Mouse (Mus musculus): Measurements from ENCODE around the gene Clcn1.

Clcn1 gene

GRCm38 (mm10) chr6:42354076-42355019, 67.9 kb downstream of the Clcn1 start:
- CTCF ChIA-PET = interaction anchor here in 3 of 4 experiments (0.6 to 1.8 kb wide), 4 partner anchors 12 to 127 kb away, joined by 3 to 4 read pairs (median 4); partner anchors contain the start of gene Fam131b (in 1 of the 3)
- POLR2A ChIA-PET = interaction anchor here in 1 of 4 experiments (0.6 to 1.0 kb wide), 2 partner anchors 10 to 40 kb away, joined by 3 to 4 read pairs; no protein-coding TSS in a partner anchor

- CTCF ChIA-PET = interaction anchor here in 2 of 4 experiments (0.6 to 1.8 kb wide), 4 partner anchors 11 to 128 kb away, joined by 3 to 4 read pairs (median 4); partner anchors contain the start of gene Fam131b (in 1 of the 2)
- POLR2A ChIA-PET = interaction anchor here in 1 of 4 experiments (0.6 kb wide), 1 partner anchor 41 kb away, joined by 3 read pairs; no protein-coding TSS in a partner anchor
Measured at GRCm38 (mm10) chr6:42355366-42355765, 68.9 kb downstream of the Clcn1 start.

GRCm38 (mm10) chr6:42355794-42356600, 69.5 kb downstream of the Clcn1 start:
- ChIA-PET POLR2A (no interaction called here), CTCF (interaction anchor here in 2 of 4 experiments (0.5 to 0.6 kb wide), 2 partner anchors 16 to 404 kb away, joined by 3 to 5 read pairs; no protein-coding TSS in a partner anchor)

DNA sequence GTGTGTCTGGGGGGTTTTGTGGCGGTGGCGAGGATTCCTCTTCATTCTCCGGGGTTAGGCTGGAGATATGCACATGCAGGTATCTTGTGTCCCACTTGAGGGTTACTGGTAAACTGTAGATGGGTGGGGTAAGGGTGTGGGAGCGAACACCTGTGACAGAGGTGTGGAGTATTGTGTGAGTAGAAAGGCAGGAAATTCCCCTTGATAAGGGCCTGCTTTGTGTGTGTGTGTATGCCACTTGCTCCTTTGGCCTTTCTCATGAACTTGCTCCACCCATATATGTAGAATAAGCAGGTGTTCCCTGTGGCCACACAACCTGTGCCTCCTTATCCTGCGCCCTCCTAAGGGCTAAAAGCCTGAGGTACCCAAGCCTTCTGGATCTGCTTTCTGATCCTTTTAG, 70.4 kb downstream of the Clcn1 start:
- POLR2A ChIA-PET = interaction anchor here in 1 of 4 experiments (1.2 kb wide), 1 partner anchor 110 kb away, joined by 3 read pairs; no protein-coding TSS in a partner anchor
- CTCF ChIA-PET = no interaction called here

GRCm38 (mm10) chr6:42357901-42358300, 71.4 kb downstream of the Clcn1 start:
- CTCF ChIA-PET = no interaction called here
- POLR2A ChIA-PET = interaction anchor here in 1 of 4 experiments (1.2 kb wide), 1 partner anchor 111 kb away, joined by 3 read pairs; no protein-coding TSS in a partner anchor

- CTCF ChIA-PET = no interaction called here
Measured at GRCm38 (mm10) chr6:42358901-42359300, 72.4 kb downstream of the Clcn1 start.

DNA sequence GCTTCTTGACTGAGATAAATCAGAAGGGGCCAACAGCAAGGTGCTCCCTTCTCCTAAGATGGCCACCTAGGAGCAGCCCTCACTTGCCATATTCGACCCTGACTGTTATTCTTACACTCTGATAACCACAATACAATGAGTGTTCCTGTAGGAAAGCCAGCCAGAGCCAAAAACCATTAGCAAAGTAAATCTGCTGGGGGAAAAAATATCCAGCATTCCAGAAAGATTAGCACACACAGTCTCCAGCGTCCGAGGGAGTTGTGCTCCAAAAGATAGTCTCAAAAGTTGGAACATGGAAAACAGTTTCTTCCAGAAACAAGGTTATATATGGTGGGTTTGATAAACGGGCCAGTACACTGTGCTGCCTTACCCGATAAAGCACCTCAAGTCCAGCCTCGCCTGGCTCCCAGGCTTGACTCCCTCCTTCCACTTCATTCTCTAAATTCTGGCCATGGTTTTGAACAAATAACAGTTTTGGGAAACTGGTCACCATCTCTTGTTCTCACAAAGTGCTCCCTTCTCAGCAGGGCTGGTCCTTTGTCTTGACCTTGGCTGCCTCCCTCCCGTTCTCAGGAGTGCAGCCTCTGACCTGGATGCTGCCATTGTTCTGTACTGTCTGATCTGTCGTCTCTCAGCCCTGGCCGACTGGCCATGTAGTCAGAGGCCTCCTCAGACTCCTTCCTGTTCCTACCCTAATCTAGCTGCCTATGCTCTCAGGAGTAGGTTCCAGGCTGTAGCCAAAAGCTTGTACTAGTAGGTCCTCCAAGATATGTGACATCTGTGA, 73.1 kb downstream of the Clcn1 start:
- ChIA-PET POLR2A (no interaction called here), CTCF (no interaction called here)

More at GRCm38 (mm10) chr6:42358901-42359300, 72.4 kb downstream of the Clcn1 start:
- POLR2A ChIA-PET = no interaction called here

DNA sequence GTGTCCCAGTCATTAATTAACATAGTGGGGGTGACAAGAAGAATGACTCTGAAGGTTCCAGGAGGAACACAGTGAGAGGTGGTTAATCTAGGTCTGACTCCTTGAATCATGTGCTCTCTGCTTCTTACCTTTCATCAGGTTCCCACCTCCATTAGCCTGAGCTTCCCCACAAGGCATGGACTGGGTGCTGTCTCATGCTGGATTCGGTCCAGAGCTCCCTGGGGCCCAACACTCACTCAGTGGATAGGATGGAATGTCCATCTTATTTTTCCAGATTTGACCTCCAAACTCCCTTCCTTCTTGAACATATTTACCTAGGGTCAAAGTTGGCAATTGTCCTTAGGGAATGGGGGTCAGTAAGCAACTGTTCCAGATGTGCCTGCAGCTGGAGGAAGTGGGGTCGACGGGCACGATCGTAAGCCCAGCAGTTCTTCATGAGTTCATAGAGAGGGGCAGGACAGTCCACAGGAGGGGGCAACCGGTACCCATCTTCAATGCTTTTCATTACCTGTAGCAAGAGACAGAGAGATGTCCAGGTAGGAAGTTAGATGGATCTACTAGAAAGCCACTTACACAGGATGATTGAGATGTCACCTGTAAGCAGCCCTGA, 73.9 kb downstream of the Clcn1 start:
- ChIA-PET POLR2A (no interaction called here), CTCF (no interaction called here)

DNA sequence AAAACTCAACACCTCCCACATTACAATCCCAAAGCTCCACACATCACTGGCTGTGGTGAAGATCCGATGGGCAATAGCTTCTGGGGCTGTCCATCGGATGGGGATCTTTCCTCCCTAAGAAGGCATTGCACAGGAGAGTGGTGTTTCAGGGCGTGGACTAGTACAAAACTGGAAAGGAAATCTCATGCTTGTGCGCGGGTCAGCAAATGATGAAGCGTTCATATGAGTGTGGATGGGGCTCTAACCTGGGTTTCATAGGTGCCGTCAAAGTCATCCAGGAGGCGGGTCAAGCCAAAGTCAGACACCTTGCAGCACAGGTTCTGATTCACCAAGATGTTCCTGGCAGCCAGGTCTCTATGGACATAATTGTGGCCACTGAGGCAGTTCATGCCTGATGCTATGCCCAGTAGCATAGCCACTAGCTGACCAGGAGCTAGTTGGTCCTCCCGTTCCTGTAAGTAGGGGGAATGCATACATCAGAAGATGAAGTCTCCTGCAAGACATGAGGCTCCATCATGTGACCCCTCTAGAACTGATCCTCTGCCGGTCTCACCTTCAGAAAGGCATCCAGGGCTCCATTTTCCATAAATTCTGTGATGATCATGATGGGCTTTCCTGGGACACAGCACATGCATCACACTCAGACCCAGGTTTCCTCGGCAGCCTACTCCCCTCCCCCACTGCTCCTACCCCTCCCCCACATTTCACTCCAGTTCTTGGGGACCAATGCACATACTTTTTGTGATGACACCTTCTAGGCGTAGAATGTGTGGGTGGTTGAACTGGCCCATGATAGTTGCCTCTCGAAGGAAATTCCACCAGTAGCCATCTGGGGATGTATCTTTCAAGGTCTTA, 74.8 kb downstream of the Clcn1 start:
- ChIA-PET POLR2A (no interaction called here), CTCF (no interaction called here)

DNA sequence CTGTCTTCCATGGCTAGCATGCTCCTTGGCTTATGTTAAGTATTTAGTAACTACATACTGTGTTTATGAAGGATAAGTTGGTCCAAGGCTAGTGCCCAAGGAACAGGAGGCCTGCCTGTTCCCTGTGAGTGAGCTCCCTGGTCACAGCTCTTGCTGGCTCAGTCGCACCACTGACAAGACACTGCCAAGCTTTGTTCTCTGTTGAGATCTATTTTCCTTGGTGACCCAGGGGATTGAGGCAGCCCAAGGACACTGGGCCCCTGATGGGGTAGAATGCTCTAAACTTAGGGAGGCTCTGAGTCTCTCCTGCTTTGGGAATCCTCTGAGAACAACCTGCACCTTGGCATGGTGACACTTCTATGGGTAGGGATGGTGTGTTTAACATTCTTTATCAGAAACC, 75.6 kb downstream of the Clcn1 start:
- ChIA-PET CTCF (no interaction called here), POLR2A (no interaction called here)

DNA sequence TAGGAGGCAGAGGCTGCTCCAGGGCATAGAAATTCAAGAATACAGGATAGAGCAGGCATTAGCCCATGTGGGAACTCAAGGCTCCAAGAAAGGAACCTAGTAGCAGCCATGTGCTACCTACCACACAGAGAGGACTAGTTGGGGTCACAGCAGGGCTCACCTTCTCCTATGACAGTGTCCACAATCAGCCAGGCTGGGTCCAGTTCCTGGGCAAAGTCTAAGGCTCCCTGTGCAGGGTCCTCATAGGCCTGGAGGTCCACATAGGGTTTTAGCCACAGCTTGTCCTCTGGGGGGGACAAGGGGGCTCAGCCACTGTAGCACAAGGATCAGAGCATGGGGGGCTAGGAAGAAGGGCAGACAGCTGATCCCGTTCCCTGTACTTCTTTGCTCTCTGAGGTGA, 76.0 kb downstream of the Clcn1 start:
- CTCF ChIA-PET = no interaction called here
- POLR2A ChIA-PET = interaction anchor here in 1 of 4 experiments (1.5 kb wide), 1 partner anchor 10 kb away, joined by 3 read pairs; no protein-coding TSS in a partner anchor

- POLR2A ChIA-PET = interaction anchor here in 1 of 4 experiments (1.5 kb wide), 1 partner anchor 10 kb away, joined by 3 read pairs; no protein-coding TSS in a partner anchor
- CTCF ChIA-PET = interaction anchor here in 1 of 4 experiments (0.7 kb wide), 1 partner anchor 471 kb away, joined by 4 read pairs; no protein-coding TSS in a partner anchor
Measured at GRCm38 (mm10) chr6:42362974-42363373, 76.5 kb downstream of the Clcn1 start.

DNA sequence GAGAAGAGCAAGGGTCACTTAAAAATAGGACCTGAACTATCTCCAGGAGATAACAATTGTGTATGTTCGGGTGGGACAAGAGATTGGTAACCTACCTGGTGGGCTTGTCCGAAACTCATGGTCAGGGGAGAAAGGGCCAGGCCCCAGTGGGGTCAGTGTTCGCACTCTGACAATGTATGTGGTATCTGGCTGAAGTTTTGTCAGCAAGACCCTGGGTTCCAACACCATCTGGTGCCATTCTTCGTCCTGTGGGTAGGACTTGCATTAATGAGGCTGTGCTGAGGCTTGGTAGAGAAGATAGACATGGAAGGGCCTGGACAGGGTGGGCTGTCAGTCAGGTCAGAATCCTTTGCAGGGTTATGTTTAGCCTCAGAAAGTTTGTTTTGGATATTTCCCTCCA, 77.6 kb downstream of the Clcn1 start:
- ChIA-PET POLR2A (interaction anchor here in 1 of 4 experiments (1.0 to 1.5 kb wide), 3 partner anchors 10 to 15 kb away, joined by 3 to 4 read pairs (median 4); no protein-coding TSS in a partner anchor), CTCF (interaction anchor here in 1 of 4 experiments (1.1 kb wide), 1 partner anchor 9 kb away, joined by 3 read pairs; no protein-coding TSS in a partner anchor)

DNA sequence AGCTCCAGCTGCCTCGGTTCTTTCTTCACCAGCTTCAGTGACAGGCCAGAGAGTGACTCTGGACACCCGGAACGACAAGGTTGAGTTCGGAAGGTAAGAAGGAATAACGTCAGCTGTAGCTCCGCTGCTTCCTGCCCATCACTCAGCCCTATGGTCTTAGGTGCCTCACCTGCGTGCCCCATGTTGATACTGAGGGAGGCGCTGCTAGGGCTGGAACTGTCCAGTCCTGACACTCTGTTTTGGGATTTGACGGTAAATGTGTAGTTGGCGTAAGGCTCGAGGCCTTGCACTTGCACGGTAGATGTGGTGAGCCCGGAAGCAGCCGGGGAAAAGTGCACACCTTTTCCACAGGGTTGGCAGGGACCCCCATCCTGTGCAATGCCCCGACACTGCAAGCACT, 78.1 kb downstream of the Clcn1 start:
- CTCF ChIA-PET = interaction anchor here in 1 of 4 experiments (1.1 kb wide), 1 partner anchor 9 kb away, joined by 3 read pairs; no protein-coding TSS in a partner anchor
- POLR2A ChIA-PET = interaction anchor here in 1 of 4 experiments (1.0 to 1.4 kb wide), 2 partner anchors 10 to 16 kb away, joined by 4 read pairs; no protein-coding TSS in a partner anchor

GRCm38 (mm10) chr6:42365215-42365614, 78.7 kb downstream of the Clcn1 start:
- POLR2A ChIA-PET = interaction anchor here in 1 of 4 experiments (1.0 kb wide), 1 partner anchor 11 kb away, joined by 4 read pairs; no protein-coding TSS in a partner anchor
- CTCF ChIA-PET = no interaction called here
